Mouse (Mus musculus) heart, embryonic 11.5 days (tissue): ENCODE results near the gene Zyx. TPM values are rescaled to one million over a fixed set of nuclear protein-coding genes. Genes with fewer than 3 reads are reported as not detected.

Experiments used
- ATAC-seq: fragments of 200-750 bp; cut with Nextera tagmentation; replicated peaks from 2 replicates; pipeline ENCODE4 v1.8.0; 2017; ENCODE audit warnings: moderate library complexity; ENCODE audit not compliant: insufficient number of reproducible peaks, low FRiP score, low TSS enrichment
- H3K27ac ChIP-seq: fragments of 300-500 bp; sonication (generic); 2 replicates; pipeline ENCODE4 v1.5.1; 2014; ENCODE audit warnings: mild to moderate bottlenecking, low read depth, low read length
- H3K27me3 ChIP-seq: fragments of 300-500 bp; sonication (generic); 2 replicates; pipeline ENCODE4 v1.6.1; 2014; ENCODE audit warnings: mild to moderate bottlenecking, low read length, mixed read lengths; ENCODE audit not compliant: control insufficient read depth, insufficient read depth
- H3K36me3 ChIP-seq: fragments of 300-500 bp; sonication (generic); 2 replicates; pipeline ENCODE4 v1.6.1; 2014; ENCODE audit warnings: mild to moderate bottlenecking, low read length, moderate library complexity, mixed read lengths; ENCODE audit not compliant: control insufficient read depth, insufficient read depth
- H3K4me1 ChIP-seq: fragments of 300-500 bp; sonication (generic); 2 replicates; pipeline ENCODE4 v1.6.1; 2014; ENCODE audit warnings: low read length; ENCODE audit not compliant: control insufficient read depth, insufficient read depth
- H3K4me2 ChIP-seq: fragments of 300-500 bp; sonication (generic); 2 replicates; pipeline ENCODE4 v1.6.1; 2014; ENCODE audit warnings: mild to moderate bottlenecking, moderate library complexity
- H3K4me3 ChIP-seq: fragments of 300-500 bp; sonication (generic); 2 replicates; pipeline ENCODE4 v1.5.1; 2014; ENCODE audit warnings: low read depth, low read length
- H3K9ac ChIP-seq: fragments of 300-500 bp; sonication (generic); 2 replicates; pipeline ENCODE4 v1.6.1; 2014; ENCODE audit warnings: mild to moderate bottlenecking, low read depth, low read length, moderate library complexity
- H3K9me3 ChIP-seq: fragments of 300-500 bp; sonication (generic); replicated peaks from 2 replicates; pipeline ENCODE4 v1.6.1; 2016; ENCODE audit warnings: low read length; ENCODE audit not compliant: control insufficient read depth
- WGBS: fragments of 180-500 bp; shearing (Covaris S2); extraction: QIAGEN DNeasy Blood & Tissue Kit; methylation state at CpG from one replicate; pipeline ENCODE4 v1.1.7; 2014; ENCODE audit not compliant: insufficient replicate concordance; 5-methylcytosine and 5-hydroxymethylcytosine counted together
- polyA plus RNA-seq: library from polyadenylated mRNA; unstranded; fragments of >200 nt; fragmentation: Nextera tagmentation; extraction: Ambion mirVana; gene quantifications from 2 replicates; pipeline ENCODE4 v1.2.1, GENCODE M21; 2014

The Zyx gene
- polyA plus RNA-seq, 1 experiment from 2014 or later = 159 TPM

DNA sequence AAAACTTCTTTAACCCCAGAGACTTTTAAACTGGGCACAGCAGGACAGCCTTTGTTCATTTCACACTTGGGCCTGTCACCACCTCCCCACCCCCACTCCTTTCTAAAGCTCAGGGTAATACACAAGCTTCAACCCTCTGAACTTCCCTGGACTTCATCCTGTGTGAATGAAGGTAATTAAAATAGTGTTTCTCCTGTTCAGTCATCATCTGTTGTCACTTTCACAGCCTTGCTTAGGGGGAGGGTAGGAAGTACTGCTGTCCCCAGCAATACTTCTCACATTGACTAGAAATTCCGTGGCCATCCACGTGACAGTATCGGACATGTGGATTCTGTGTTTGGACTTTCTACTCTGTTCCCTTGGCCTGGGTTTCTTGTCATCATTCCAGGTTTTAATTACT is 20.4 kb downstream of the Zyx start:
- Histone ChIP-seq H3K9ac (no peak overlapping the region), H3K4me1 (peaks cover 21% of the 10 kb centered on the region), H3K4me3 (no peak overlapping the region), H3K27ac (no peak overlapping the region), H3K4me2 (no peak overlapping the region), H3K9me3 (no peaks in the 10 kb centered on the region), H3K27me3 (0 out of 2 replicates have a peak, but pooled peaks cover 2% of the 10 kb centered on the region), H3K36me3 (no peaks in the 10 kb centered on the region)
- ATAC-seq = 0 out of 2 replicates have a peak, but pooled peaks have one; percentile 24
- 11% methylated on average over 3 of the region's 3 CpGs for WGBS

DNA sequence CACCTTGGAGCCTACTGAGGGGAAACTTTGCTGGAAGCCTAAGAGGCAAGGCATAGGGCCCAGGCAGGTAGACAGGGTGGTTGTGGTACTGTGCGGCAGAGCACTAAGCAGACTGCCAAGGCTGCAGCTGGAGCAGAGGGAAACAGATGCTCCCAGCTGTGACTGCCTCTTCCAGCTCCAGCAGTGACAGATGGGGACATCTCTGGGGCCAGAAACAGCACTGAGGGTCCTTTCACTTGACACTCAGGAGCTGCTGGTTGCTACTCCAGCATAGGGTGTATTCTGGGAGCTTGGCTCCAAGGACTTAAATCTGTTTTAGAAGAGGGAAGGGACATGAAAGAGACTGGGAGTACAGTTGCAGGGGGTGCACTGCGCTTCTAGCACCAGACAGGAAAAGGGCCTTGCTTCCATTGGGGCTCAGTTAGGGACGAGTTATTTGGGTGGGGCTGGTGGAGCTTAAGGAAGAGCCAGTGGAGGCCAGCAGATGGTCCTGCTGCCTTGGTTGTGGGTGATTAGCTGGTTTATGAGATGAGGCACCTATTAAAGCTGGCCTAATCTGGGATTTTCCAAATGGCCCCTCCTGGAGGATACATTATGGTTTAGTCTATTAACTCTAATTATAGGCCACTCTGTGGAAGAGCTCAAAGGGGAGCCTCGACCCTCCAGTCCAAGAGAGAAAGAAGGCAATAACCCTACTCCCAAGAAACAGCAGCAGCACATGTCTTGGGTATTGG is 21.4 kb downstream of the Zyx start:
- no peak overlapping the region for H3K4me3 ChIP-seq
- no peak overlapping the region for H3K9ac ChIP-seq
- no peak overlapping the region for H3K4me2 ChIP-seq
- WGBS = 47% methylated on average over 4 of the region's 4 CpGs
- H3K27me3 ChIP-seq = 0 out of 2 replicates have a peak, but pooled peaks cover 2% of the 10 kb centered on the region
- no peaks in the 10 kb centered on the region for H3K9me3 ChIP-seq
- no peak overlapping the region; the same call in 1 of the 2 replicates for H3K27ac ChIP-seq
- H3K36me3 ChIP-seq = no peaks in the 10 kb centered on the region
- ATAC-seq = no peak
- peaks cover 28% of the 10 kb centered on the region for H3K4me1 ChIP-seq

DNA sequence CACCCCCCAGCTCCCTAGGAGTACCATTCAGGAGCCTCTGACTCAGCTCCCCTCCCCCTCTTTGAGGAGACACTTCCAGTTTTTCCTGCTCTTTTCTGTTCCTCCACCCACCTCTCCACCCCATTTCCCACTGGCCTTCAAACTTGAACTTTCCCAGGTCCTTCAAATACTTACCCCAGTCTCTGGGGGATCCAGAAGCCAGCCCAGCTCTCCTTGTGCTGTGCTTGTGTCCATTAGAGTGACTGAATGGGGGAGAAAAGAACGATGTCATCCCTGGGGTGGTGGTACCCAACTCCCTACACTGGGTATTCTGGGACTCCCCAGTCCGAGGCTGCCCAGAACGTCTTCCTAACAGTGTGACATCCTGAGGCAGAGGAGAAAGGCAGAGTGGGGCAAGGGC is 22.6 kb downstream of the Zyx start:
- H3K36me3 ChIP-seq = no peaks in the 10 kb centered on the region
- H3K27me3 ChIP-seq = 0 out of 2 replicates have a peak, but pooled peaks cover 2% of the 10 kb centered on the region
- H3K4me3 ChIP-seq = peak overlapping the region; percentile 52; the same call in 1 of the 2 replicates
- ATAC-seq = no peak
- no peak overlapping the region for H3K27ac ChIP-seq
- peaks cover 37% of the 10 kb centered on the region for H3K4me1 ChIP-seq
- H3K9ac ChIP-seq = no peak overlapping the region
- peak overlapping the region; percentile 90 for H3K4me2 ChIP-seq
- WGBS = 4% methylated on average over 3 of the region's 3 CpGs
- H3K9me3 ChIP-seq = no peaks in the 10 kb centered on the region

DNA sequence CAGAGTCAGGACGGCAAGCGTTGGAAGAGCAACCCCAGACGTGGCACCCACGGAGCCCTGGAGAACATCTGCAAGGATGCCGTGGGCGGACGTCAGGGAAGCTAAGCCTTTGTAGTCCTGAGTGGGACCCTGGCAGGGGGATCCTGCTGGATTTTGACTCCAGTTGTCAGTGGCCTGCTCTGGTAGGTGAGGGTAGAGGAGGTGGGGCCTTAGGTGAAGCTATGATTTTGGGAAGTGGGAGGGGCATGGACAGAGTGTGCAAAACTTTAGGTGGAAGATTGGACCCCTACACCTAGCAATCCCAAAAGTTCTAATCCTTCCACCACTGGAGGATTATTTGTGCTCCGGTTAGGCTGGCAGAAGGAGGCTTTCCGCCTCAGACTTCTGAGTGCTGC is 23.0 kb downstream of the Zyx start:
- Histone ChIP-seq H3K4me2 (peak overlapping the region; percentile 90), H3K9me3 (no peaks in the 10 kb centered on the region), H3K4me1 (peaks cover 37% of the 10 kb centered on the region), H3K4me3 (peak overlapping the region; percentile 52), H3K27me3 (0 out of 2 replicates have a peak, but pooled peaks cover 2% of the 10 kb centered on the region), H3K9ac (peak overlapping the region; percentile 66), H3K27ac (no peak overlapping the region), H3K36me3 (no peaks in the 10 kb centered on the region)
- ATAC-seq = no peak
- 15% methylated on average over 9 of the region's 9 CpGs for WGBS

DNA sequence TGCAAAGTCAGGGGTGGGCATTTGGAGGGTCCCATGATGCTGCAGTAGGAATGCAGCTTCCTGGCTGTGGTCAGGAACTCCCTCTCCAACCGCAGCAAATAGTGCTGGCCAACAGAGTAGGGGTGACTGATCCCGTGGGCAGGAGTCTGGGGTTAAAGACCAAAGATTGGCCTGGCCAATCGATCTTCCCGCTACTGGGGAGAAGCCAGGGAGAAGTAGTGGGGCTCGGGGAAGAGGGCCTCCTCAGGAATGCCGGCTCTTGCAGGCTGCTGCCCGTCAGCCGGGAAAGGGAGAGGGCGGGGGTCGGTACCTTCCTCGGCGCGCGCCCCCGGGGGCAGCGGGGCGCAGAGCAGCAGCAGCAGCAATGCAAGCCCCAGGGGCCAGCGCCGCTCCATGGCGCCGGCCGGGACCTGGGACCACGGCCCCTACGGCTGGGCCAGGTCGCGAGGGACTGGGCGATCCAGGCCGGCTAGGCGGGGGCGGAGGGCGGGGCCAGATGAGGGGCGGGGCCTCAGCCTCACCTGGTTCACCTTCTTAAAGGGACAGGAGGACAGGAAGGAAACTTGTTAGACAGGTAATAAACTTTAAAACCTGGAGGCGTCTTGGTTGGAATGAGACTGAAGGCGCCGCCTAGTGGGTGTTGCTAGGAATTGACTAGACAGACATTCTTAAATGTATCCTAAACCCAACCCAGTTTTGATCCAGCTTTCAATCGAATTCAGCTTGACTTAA is 23.6 kb downstream of the Zyx start, which contains the start of gene Epha1:
Gene Epha1, minus strand, starts transcription at position 453 of the 732 bp plus-strand sequence.
- Histone ChIP-seq H3K9me3 (no peaks in the 10 kb centered on the region), H3K4me1 (peaks cover 37% of the 10 kb centered on the region), H3K36me3 (no peaks in the 10 kb centered on the region), H3K27ac (no peak within 1 kb of the TSS), H3K9ac (peak within 1 kb of the TSS; percentile 66), H3K27me3 (0 out of 2 replicates have a peak, but pooled peaks cover 2% of the 10 kb centered on the region), H3K4me2 (peak within 1 kb of the TSS; percentile 90), H3K4me3 (peak within 1 kb of the TSS; percentile 52)
- ATAC-seq = peak; percentile 55
- WGBS = 1% methylated on average over 36 of the region's 36 CpGs

DNA sequence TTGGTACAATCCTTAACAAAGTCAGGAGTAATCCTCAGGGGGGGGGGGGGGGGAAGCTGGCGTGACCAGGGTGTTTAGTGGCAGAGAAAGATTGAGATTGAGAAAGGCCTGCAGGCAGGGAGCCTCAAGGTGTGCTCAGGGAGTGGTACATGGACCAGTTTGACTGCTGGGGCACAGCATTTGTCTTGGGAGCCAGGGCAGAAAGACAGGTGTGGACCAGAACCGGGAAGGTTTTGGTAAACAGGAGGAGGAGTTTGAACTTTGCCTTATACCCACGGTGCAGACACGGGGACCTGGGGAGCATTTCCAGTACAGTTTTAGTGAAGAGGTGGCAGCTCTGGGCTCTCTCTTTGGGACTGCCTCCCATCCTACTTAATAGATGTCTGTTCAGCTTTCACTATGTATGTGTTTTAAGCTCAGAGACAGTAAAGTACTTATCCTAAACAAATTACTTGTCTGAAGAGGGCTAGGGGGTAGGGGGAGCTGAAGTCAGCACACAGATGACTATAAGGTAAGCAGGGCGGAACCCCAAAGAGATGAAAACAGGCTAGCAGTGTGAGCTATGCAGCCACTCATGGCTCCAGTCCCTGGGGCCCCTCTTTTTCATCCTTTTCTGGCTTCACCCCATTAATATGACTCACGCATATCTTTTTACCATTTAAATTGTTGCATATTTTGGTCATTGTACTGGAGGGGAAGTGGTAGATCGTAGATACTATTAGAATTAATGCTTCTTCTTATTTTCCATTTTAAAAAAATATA is 24.4 kb downstream of the Zyx start:
- Histone ChIP-seq H3K9ac (0 out of 2 replicates have a peak overlapping the region, but pooled peaks have one; percentile 39), H3K27ac (no peak overlapping the region), H3K4me3 (peak overlapping the region; percentile 52), H3K4me1 (peaks cover 37% of the 10 kb centered on the region), H3K9me3 (no peaks in the 10 kb centered on the region), H3K27me3 (0 out of 2 replicates have a peak, but pooled peaks cover 2% of the 10 kb centered on the region), H3K4me2 (peak overlapping the region; percentile 90), H3K36me3 (no peaks in the 10 kb centered on the region)
- no peak for ATAC-seq
- 42% methylated on average over 7 of the region's 7 CpGs for WGBS

DNA sequence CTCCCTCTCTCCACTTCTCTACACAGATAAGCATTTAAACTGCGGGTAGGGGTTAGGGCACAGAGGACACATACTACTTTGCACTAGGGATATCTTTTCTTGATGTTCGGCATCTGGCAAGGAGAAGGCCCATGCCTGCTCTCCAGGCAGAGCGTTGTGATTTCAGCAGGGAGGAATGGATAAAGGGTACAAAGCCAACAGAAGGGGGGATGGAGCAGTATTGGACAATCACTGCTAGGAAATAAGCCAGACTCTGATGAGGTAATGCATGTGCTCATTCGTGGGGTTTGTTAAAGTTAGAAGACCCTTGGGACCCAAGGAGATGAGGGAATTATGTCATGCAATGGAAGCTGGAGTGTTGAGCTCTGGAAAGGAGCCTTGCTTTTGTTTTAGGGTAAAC is 25.3 kb downstream of the Zyx start:
- Histone ChIP-seq H3K4me3 (no peak overlapping the region), H3K9me3 (no peaks in the 10 kb centered on the region), H3K9ac (no peak overlapping the region), H3K4me1 (peaks cover 37% of the 10 kb centered on the region), H3K27ac (peak overlapping the region; percentile 35; the same call in 1 of the 2 replicates), H3K36me3 (no peaks in the 10 kb centered on the region), H3K4me2 (no peak overlapping the region), H3K27me3 (0 out of 2 replicates have a peak, but pooled peaks cover 2% of the 10 kb centered on the region)
- 34% methylated on average over 4 of the region's 4 CpGs for whole genome bisulfite sequencing
- ATAC-seq = no peak

DNA sequence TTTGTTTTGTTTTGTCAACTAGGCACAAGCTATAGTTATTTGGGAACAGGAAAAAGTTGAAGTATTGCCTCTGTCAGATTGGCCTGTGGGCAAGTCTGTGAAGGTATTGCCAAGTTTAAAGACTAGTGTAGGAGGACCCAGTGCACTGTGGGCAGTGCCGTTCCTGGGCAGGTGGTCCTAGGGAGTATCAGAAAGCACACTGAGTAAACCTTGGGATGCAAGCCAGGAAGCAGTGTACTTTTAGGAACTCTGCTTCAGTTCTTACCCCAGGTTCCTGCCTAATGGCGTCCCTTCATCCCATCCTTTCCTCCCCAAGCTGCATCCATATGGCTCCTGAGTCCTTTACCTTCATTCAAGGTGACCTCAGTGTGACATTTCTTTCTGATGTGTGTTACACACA is 25.7 kb downstream of the Zyx start:
- H3K4me3 ChIP-seq = no peak overlapping the region
- no peaks in the 10 kb centered on the region for H3K36me3 ChIP-seq
- no peaks in the 10 kb centered on the region for H3K9me3 ChIP-seq
- H3K4me1 ChIP-seq = peaks cover 37% of the 10 kb centered on the region
- H3K4me2 ChIP-seq = no peak overlapping the region
- H3K27me3 ChIP-seq = 0 out of 2 replicates have a peak, but pooled peaks cover 2% of the 10 kb centered on the region
- ATAC-seq = no peak
- H3K27ac ChIP-seq = peak overlapping the region; percentile 35; the same call in 1 of the 2 replicates
- H3K9ac ChIP-seq = no peak overlapping the region
- WGBS = 76% methylated on average over 2 of the region's 2 CpGs
